Mouse (Mus musculus) heart, embryonic 14.5 days (tissue): ENCODE data around the gene Fchsd2. TPM values are rescaled to one million over a fixed set of nuclear protein-coding genes. Genes with fewer than 3 reads are reported as not detected.

Experiments used
- ATAC-seq: fragments of 200-750 bp; cut with Nextera tagmentation; 2 replicates; pipeline ENCODE4 v1.8.0; 2017; ENCODE audit warnings: low read depth, moderate TSS enrichment; ENCODE audit not compliant: insufficient number of reproducible peaks, insufficient read depth, low FRiP score
- H3K27ac ChIP-seq, 2 experiments: fragments of 200-500 bp in 1 of 2; fragments of 300-500 bp in 1 of 2; sonication (generic) in 1 of 2; replicated peaks in 1 of 2; 2 replicates each; pipeline ENCODE4 v1.5.1; 2012 to 2014; ENCODE audit warnings: low read depth in 2 of 2, low read length in 2 of 2, control low read depth in 1 of 2, mild to moderate bottlenecking in 1 of 2, mixed read lengths in 1 of 2; ENCODE audit not compliant: control insufficient read depth in 1 of 2, insufficient read depth in 1 of 2
- H3K27me3 ChIP-seq: fragments of 300-500 bp; sonication (generic); 2 replicates; pipeline ENCODE4 v1.6.1; 2014; ENCODE audit warnings: mild to moderate bottlenecking, low read length, control low read depth; ENCODE audit not compliant: control insufficient read depth, insufficient read depth
- H3K36me3 ChIP-seq: fragments of 300-500 bp; sonication (generic); 2 replicates; pipeline ENCODE4 v1.6.1; 2014; ENCODE audit warnings: mild to moderate bottlenecking, control low read depth, low read length, mixed read lengths; ENCODE audit not compliant: control insufficient read depth, insufficient read depth
- H3K4me1 ChIP-seq, 2 experiments: fragments of 200-500 bp in 1 of 2; fragments of 300-500 bp in 1 of 2; sonication (generic) in 1 of 2; 2 replicates each; pipeline ENCODE4 v1.6.1; 2012 to 2014; ENCODE audit warnings: low read length in 2 of 2, control low read depth in 1 of 2, mixed read lengths in 1 of 2; ENCODE audit not compliant: control insufficient read depth in 2 of 2, insufficient read depth in 2 of 2
- H3K4me2 ChIP-seq: fragments of 300-500 bp; sonication (generic); 2 replicates; pipeline ENCODE4 v1.6.1; 2014; ENCODE audit warnings: mild to moderate bottlenecking, low read length
- H3K4me3 ChIP-seq, 2 experiments: fragments of 200-500 bp in 1 of 2; fragments of 300-500 bp in 1 of 2; sonication (generic) in 1 of 2; 2 replicates each; pipeline ENCODE4 v1.5.1; 2012 to 2014; ENCODE audit warnings: low read length in 2 of 2, mild to moderate bottlenecking in 2 of 2, control low read depth in 1 of 2, low read depth in 1 of 2, moderate library complexity in 1 of 2; ENCODE audit not compliant: control insufficient read depth in 1 of 2, insufficient read depth in 1 of 2
- H3K9ac ChIP-seq: fragments of 300-500 bp; sonication (generic); 2 replicates; pipeline ENCODE4 v1.6.1; 2014; ENCODE audit warnings: mild to moderate bottlenecking, low read length
- H3K9me3 ChIP-seq: fragments of 300-500 bp; sonication (generic); 2 replicates; pipeline ENCODE4 v1.6.1; 2016; ENCODE audit warnings: low read length, control low read depth; ENCODE audit not compliant: control insufficient read depth
- WGBS: fragments of 180-500 bp; shearing (Covaris S2); extraction: QIAGEN DNeasy Blood & Tissue Kit; methylation state at CpG from one replicate; pipeline ENCODE4 v1.1.7; 2014; 5-methylcytosine and 5-hydroxymethylcytosine counted together
- polyA plus RNA-seq: library from polyadenylated mRNA; unstranded; fragments of >200 nt; fragmentation: Nextera tagmentation; extraction: Ambion mirVana; gene quantifications from 2 replicates; pipeline ENCODE4 v1.2.1, GENCODE M21; 2014

Gene Fchsd2
- polyA plus RNA-seq, 1 experiment from 2014 or later: 18.0 TPM

DNA sequence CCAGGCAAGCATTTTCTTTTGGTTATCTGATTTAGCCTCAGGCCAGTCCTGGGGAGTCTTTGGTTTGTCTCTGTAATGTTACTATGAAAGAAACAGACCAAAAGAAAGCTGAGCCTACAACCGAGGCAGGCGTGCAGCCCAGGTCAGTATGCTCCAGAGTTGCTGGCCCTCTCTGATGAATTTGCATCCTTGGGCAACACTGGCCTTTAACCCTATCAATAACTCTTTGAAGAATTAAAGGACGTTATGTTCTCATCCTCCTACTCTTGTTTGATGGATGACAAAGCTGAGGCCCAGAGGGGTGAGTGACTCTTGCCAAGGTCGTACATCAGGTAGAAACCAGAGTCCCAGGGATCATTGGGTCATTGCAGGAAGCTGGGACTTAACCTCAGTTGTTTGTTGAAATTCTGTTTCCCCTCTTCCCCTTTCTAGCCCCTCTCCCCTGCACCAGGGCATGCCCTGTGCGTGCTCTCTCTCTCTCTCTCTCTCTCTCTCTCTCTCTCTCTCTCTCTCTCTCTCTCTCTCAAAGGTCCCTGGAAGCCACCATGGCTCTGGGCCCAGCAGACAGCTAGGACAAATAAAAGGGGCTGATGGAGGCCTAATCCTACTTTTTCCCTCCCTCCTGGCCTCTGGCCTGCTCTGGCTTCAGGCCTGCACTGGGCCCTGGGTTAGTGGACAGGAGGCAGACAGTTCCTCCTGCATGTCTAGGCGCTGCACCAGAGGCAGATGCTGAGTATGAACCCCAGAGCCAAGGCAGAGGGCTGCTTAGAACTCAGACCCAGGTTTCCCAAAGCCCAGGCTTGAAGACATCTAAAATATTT, 231.7 kb downstream of the Fchsd2 start:
- no peak overlapping the region for H3K9ac ChIP-seq
- H3K27me3 ChIP-seq: no peaks in the 10 kb centered on the region; the same call in 1 of the 2 replicates
- no peak overlapping the region for H3K4me3 ChIP-seq
- peaks cover 16 to 19% of the 10 kb centered on the region in 2 experiments for H3K4me1 ChIP-seq
- H3K4me2 ChIP-seq: no peak overlapping the region
- no peak overlapping the region for H3K27ac ChIP-seq
- no peak for ATAC-seq
- no peaks in the 10 kb centered on the region for H3K36me3 ChIP-seq
- H3K9me3 ChIP-seq: no peaks in the 10 kb centered on the region
- 72% methylated on average over 6 of the region's 6 CpGs for WGBS

DNA sequence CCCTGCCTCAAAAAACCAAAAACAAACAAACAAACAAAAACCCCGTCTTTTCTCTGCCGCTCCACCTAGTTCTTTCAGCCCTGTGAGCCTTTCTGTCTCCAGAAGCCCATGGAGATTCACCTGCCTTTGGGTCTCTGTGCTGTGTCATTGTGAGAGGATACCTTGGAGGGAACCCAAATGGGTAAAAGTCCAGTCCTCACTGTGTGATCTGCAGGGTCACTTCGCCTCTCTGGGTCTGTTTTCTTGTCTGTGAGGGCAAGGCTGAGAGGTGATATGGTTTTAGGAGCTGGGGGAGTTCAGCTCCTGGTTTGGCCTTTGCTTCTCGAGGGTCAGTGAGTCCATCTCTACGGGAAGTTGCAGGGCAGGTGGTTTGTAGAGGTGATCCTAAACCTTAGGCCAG, 233.3 kb downstream of the Fchsd2 start:
- peaks cover 20% of the 10 kb centered on the region in 2 experiments for H3K4me1 ChIP-seq
- ATAC-seq: no peak
- H3K4me3 ChIP-seq: no peak overlapping the region
- H3K27me3 ChIP-seq: no peaks in the 10 kb centered on the region; the same call in 1 of the 2 replicates
- no peaks in the 10 kb centered on the region for H3K36me3 ChIP-seq
- H3K9me3 ChIP-seq: no peaks in the 10 kb centered on the region
- H3K4me2 ChIP-seq: no peak overlapping the region
- H3K27ac ChIP-seq: no peak overlapping the region
- H3K9ac ChIP-seq: no peak overlapping the region
- WGBS: 85% methylated on average over 5 of the region's 5 CpGs

DNA sequence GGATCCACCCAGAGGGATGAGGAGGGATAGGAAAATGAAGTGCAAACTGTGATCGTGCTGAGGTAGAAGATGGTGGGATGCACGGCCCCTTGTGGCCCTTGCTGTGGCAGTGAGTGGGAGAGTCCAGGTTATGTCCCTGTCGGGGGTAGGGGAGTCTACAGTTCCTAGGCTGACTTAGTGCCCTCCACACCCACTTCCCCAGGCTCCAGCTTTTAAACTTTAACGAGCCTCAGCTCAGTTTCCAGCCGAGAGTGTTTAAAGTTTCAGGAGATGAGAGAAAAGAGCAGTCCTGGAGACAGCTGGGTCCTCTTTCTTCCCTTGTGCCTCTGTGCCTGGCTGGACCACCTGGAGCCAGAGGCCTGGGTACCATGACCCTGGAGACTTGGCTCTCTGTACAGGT, 234.6 kb downstream of the Fchsd2 start:
- Histone ChIP-seq H3K4me1 (peaks cover 15 to 16% of the 10 kb centered on the region in 2 experiments), H3K36me3 (no peaks in the 10 kb centered on the region), H3K9ac (no peak overlapping the region), H3K4me3 (no peak overlapping the region), H3K27ac (no peak overlapping the region), H3K4me2 (no peak overlapping the region), H3K27me3 (no peaks in the 10 kb centered on the region; the same call in 1 of the 2 replicates), H3K9me3 (no peaks in the 10 kb centered on the region)
- 67% methylated on average over 5 of the region's 5 CpGs for WGBS
- ATAC-seq: no peak

DNA sequence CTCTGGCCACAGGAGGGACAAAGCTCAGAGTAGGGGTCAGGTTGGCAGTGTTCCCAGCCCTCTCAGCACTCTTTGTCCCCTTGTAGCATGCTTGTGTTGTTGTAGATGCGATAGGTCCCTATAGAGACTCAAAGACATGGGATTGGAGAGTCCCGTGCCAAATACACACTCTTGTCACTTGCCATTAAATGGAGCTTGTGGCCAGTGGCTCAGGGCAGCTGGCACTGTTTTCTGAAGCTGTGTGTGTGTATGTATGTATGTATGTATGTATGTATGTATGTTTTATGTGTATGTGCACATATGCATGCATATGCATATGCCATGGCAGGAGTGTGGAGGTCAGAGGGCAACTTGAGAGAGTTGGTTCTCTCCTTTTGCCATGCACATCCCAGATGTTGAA, 235.1 kb downstream of the Fchsd2 start:
- no peak overlapping the region for H3K4me3 ChIP-seq
- no peak overlapping the region for H3K27ac ChIP-seq
- H3K27me3 ChIP-seq: no peaks in the 10 kb centered on the region; the same call in 1 of the 2 replicates
- 82% methylated on average over 2 of the region's 2 CpGs for WGBS
- no peak for ATAC-seq
- H3K9me3 ChIP-seq: no peaks in the 10 kb centered on the region
- H3K36me3 ChIP-seq: no peaks in the 10 kb centered on the region
- H3K9ac ChIP-seq: no peak overlapping the region
- H3K4me1 ChIP-seq: peaks cover 15 to 16% of the 10 kb centered on the region in 2 experiments
- no peak overlapping the region for H3K4me2 ChIP-seq

DNA sequence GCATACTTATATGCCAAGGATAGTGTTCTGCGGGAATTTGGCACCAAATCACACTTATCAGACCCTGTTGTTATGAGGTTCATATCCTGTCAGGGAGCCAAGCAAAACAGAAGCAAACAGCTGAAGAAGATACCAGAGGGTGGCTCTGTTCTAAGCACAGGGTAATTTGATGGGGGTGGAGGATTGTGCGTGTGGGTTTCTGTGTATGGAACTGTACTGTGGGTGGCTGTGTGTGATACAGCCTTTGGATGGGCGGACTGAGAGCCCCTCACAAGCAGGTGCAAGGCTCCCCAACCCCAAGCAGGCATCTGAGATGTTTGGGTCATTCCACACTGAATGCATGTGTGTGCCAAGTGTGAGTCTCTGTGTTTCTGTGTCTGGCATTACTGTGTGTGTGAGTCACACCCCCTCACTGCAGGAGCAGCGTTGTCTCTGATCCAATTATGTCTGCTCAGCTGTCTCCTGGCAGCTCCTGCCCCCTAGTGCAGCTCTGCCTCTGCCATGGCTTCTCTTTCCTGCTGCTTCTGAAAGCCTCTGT, 236.0 kb downstream of the Fchsd2 start:
- no peak overlapping the region for H3K9ac ChIP-seq
- no peaks in the 10 kb centered on the region for H3K9me3 ChIP-seq
- H3K27me3 ChIP-seq: no peaks in the 10 kb centered on the region; the same call in 1 of the 2 replicates
- 47% methylated on average over 4 of the region's 4 CpGs for WGBS
- H3K27ac ChIP-seq: no peak overlapping the region
- no peaks in the 10 kb centered on the region for H3K36me3 ChIP-seq
- H3K4me2 ChIP-seq: no peak overlapping the region
- ATAC-seq: no peak
- H3K4me3 ChIP-seq: no peak overlapping the region
- H3K4me1 ChIP-seq: peaks cover 15 to 16% of the 10 kb centered on the region in 2 experiments

DNA sequence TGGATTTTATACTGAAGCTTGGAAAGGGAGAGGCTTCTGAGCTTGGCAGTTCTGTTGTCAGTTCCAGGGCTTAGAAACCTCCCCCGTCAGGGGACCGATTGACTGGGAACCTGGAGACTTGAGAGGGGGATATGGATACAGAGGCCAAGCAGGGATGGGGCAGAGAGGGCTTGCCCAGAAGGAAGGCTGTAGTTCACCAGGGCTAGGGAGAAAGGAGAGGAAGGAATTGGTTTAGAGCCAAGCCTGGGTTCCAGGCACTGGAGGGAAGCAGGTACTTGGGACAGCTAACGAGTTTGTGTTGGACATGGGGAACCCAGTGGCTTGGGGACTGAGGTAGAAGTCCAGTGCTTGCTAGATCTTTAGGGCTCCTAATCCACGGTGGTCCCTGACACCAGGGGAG, 236.9 kb downstream of the Fchsd2 start:
- H3K4me1 ChIP-seq: peaks cover 15 to 16% of the 10 kb centered on the region in 2 experiments
- H3K4me3 ChIP-seq: no peak overlapping the region
- H3K9ac ChIP-seq: no peak overlapping the region
- no peak overlapping the region for H3K27ac ChIP-seq
- ATAC-seq: no peak
- H3K9me3 ChIP-seq: no peaks in the 10 kb centered on the region
- no peaks in the 10 kb centered on the region for H3K36me3 ChIP-seq
- H3K27me3 ChIP-seq: no peaks in the 10 kb centered on the region; the same call in 1 of the 2 replicates
- WGBS: 80% methylated on average over 4 of the region's 4 CpGs
- no peak overlapping the region for H3K4me2 ChIP-seq

DNA sequence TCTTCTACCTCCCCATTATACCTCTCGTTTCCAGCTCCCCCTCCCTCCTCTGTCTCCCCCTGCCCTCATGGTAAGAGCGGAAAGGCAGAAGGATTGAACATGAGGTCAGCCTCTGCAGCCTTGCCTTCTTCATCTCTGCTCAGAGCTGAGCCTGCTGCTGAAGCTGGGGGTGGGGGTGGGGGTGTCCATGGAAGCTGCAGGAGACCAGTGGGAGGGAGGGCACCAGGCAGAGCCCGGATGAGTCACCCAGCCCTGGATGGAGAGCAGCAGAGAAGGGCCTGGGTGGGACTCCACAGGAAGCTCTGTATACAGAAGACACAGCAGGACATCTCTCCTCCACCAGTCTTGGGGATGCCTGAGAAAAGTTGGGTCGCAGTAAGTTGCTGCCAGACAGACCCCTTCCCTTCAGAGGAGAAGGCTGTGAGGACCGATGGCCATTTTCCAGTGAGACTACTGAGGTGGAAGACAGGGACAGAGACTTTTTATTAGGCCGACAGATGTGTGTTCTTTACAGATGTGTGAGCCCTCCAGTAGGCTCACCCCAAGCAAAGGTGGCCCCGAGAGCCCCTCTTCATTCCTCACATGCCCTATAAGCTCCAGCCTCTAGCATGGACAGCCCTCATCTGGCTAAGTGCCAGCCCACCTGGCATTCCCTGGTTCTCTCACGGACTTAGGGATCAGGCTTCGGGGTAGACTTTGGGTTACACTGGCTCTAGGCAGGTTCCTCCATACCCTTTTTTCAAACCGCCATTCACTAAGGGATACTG, 237.6 kb downstream of the Fchsd2 start:
- H3K4me3 ChIP-seq: no peak overlapping the region
- H3K9ac ChIP-seq: no peak overlapping the region
- no peak overlapping the region for H3K4me2 ChIP-seq
- no peaks in the 10 kb centered on the region for H3K9me3 ChIP-seq
- no peaks in the 10 kb centered on the region; the same call in 1 of the 2 replicates for H3K27me3 ChIP-seq
- H3K27ac ChIP-seq: no peak overlapping the region
- WGBS: 60% methylated on average over 10 of the region's 10 CpGs
- H3K4me1 ChIP-seq: peaks cover 15 to 16% of the 10 kb centered on the region in 2 experiments
- no peak for ATAC-seq
- no peaks in the 10 kb centered on the region for H3K36me3 ChIP-seq
